Mouse (Mus musculus) spleen, adult 2 months (tissue): Measurements from ENCODE around the gene Rcn1.

ENCODE experiments used
- CTCF ChIP-seq: fragments of 200-500 bp; IDR thresholded peaks from 2 replicates; pipeline ENCODE4 v1.5.1; 2011; ENCODE audit warnings: mild to moderate bottlenecking, inconsistent platforms; ENCODE audit not compliant: insufficient read depth, insufficient read length, insufficient replicate concordance; ENCODE audit errors: extremely low read depth
- POLR2A ChIP-seq: fragments of 200-500 bp; IDR thresholded peaks from 2 replicates; pipeline ENCODE4 v1.6.1; 2011; ENCODE audit warnings: low read depth, low read length, inconsistent platforms

- TF ChIP-seq POLR2A (no peak), CTCF (no peak)
Measured at GRCm38 (mm10) chr2:105402180-105402579, 3.1 kb upstream of the Rcn1 start.
